Mouse (Mus musculus): ENCODE results near the gene Itfg1.

GRCm38 (mm10) chr8:85841489-85841795 is 721 bp upstream of the Itfg1 start:
- TF ChIP-seq CTCF (conservative IDR thresholded peaks at IDR 0.05; ENCODE audit: low read length) (no peak), NANOG (IDR thresholded peaks at IDR 0.05; ENCODE audit: borderline replicate concordance, low read length) (no peak), POU5F1 (IDR thresholded peaks at IDR 0.05; ENCODE audit: borderline replicate concordance, low read length) (no peak)
